Mouse (Mus musculus) urinary bladder, postnatal 10 days (tissue): ENCODE measurements around the gene Arpc1b.
A peak's percentile ranks its signal among the peaks of the same experiment; 100 is the strongest.
"Not testable (repeated sequence)": the region's sequence is repeated elsewhere in the genome, so short reads cannot be mapped to it uniquely, and the experiment has no call there.

Experiments used
- DNase-seq: peaks from one replicate; pipeline ENCODE4 v3.0.0; 2022; ENCODE audit warnings: low spot score

Arpc1b gene

DNA sequence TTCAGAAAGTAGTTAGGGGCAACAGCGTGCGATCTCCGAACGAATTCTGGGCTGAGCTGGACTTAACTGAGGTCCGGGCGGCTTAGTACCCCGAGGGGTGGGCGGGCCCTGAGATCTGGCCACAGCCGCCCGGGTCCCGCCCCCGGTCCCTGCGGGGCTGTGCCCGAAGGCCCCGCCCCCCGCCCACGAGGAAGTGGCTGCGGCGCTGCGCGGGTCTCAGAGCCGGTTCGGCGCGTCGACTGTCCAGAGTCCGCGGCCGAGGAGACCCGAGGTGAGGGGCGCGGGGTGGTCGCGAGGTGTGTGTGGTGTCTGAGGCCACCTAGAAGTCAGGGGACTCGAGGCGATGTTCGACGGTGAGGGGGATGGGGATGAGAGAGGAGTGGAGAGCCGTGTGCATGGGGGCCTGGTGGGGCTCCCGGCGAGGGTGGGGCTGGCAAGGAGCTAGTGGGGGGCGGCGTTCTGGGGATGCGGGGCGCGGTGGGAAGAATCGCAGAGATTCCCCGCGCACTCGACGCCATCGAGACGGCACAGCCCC lies at the start of gene Arpc1b:
Gene Arpc1b (plus strand): TSS at position 145 of the 535 bp plus-strand sequence.
- no peak for DNase-seq

- no peak for DNase-seq
These were observed 49.2 kb upstream of the Arpc1b start for GRCm38 (mm10) chr5:145064765-145065340.

GRCm38 (mm10) chr5:145068863-145069262 lies 45.2 kb upstream of the Arpc1b start:
- DNase-seq, result no peak

GRCm38 (mm10) chr5:145069707-145070106 lies 44.3 kb upstream of the Arpc1b start:
- DNase-seq, result no peak

DNA sequence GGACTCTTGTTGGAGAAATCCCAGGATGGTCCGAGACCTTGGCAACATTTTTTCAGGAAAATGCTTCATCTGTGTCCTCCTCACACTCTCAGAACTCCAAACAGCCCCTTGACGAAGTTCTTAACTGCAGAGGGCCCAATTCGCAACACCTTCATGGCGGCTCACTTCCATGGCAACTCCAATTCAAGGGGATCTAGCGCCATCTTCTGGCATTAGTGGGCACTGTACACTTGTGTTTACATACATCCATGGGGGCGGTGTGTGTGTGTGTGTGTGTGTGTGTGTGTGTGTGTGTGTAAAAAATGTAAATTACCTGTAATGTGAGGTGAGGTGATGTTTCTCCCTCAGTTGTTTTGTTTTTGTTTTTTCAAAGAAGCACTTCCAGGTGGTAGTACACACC lies 42.7 kb upstream of the Arpc1b start:
- DNase-seq, result no peak

GRCm38 (mm10) chr5:145075081-145075480 lies 38.9 kb upstream of the Arpc1b start:
- DNase-seq, result no peak

DNA sequence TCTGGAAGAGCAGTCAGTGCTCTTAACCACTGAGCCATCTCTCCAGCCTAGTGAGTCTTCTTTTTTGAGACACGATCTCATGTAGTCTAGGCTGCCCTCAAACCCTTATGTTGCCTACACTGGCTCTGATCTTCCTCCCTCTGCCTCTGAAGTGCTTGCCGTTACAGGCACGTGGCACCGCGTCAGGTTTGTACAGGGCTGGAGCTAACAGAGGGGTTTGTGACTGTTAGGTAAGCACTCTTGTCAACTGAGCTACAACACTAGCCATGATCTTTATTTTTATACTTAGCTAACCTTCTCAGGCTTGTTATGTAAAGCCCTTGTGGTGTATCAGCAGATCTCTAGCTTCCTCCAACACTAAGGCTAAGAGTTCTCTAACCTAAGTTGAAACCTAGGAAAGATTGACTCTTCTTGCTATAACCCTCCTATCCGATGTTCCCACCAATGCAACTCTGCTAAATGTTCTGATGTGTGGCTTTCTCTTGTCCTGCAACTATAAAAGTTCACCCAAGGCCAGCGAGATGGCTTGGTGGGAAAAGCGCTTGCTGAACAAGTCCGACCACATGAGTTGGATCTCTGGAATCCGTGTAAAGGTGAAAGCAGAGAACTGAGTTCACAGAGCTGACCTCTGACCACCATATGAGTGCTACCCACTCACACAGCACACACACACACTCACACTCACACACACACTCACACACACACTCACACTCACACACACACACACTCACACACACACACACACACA lies 32.0 kb upstream of the Arpc1b start:
- no peak for DNase-seq

DNA sequence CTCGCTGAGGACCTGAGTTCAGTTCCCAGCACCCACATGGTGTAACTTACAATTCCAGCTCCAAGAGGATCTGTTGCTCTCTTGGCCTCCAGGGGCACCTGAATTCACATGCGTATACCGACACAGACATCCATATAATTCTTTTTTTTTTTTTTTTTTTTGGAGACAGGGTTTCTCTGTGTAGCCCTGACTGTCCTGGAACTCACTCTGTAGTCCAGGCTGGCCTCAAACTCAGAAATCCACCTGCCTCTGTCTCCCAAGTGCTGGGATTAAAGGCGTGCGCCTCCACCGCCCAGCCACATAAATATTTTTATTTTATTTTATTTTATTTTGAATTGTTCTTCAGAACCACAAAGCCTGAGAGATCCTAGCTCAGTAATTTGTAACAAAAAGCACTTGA lies 30.8 kb upstream of the Arpc1b start:
- not testable (repeated sequence) for DNase-seq

- DNase-seq, result peak; percentile 83
These were observed 30.2 kb upstream of the Arpc1b start, which contains the start of the genes Arpc1a and Kpna7 for GRCm38 (mm10) chr5:145083632-145084451. TSS of gene Arpc1a (plus strand) at chr5:145083830. TSS of gene Kpna7 (minus strand) at chr5:145084030.

DNA sequence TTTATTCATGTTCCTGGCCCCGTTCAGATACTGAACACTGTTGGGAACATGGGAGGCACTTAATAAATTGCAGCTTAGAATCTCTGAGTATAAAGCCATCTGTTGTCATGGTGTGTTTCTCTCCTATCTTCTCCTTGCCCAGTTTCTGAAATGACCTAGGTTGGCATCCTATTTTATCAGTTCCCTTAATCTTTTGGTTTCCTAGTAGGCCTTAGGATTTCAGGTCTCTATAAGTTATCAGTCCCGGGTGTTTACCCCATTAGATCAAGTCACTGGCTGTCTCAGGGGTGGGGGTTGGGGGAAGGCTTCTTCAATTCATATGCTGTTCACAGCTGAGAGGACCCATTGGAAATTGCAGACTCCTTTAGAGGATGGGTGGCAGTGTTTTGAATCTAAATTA lies 29.2 kb upstream of the Arpc1b start:
- DNase-seq, result no peak

DNA sequence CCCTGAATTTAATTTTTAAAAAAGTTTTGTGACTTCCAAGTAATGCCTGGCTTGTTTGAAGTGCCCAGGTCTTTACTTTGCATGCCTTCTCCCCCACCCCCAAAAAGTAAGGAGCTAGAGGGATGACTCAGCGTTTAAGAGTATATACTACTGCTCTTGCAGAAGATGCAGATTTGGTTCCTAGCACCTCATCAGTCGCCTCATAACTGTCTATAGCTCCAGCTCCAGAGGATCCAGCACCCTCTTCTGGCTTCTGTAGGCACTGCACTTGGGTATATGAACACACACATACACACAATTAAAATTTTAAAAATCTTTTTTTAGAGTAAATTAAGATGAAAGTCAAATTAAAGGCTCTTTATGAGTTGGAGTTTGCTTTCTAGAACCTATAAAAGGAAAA lies 25.8 kb upstream of the Arpc1b start:
- DNase-seq, result no peak

DNA sequence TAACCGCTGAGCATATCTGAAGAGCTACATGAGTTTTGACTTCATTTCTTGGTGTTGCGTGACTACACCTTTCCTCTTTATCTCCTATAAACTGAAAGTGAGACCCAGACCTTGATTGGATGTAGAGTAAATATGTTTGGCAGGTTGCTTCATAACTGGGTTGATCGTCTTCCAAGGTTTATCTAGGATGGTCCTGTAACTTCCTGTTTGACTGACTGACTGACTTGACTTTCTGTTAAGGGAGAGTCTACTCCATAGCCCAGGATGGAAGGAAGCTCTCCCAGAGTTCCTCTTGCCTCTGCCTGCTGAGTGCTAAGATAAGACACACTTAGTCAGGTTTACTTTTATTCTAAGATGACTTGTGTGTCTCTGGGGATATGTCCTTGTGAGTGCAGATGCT lies 24.1 kb upstream of the Arpc1b start:
- DNase-seq, result no peak

DNA sequence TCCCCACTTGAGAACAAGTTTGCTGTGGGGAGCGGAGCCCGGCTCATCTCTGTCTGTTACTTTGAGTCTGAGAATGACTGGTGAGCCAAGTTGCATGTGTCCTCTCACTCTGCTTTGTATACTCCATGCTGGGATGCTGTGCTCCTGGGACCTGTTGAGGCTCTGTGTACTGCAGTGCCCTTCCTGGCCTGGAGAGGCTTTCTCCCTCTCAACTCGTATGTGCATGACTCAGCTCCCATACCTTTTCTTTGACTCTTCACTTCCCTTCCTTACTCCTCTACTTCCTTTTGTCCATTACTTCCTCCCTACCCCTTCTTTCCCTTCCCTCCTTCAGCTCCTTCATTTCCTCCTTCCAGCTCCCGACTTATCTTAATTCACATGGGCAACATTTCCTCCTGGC lies 17.8 kb upstream of the Arpc1b start:
- no peak for DNase-seq

DNA sequence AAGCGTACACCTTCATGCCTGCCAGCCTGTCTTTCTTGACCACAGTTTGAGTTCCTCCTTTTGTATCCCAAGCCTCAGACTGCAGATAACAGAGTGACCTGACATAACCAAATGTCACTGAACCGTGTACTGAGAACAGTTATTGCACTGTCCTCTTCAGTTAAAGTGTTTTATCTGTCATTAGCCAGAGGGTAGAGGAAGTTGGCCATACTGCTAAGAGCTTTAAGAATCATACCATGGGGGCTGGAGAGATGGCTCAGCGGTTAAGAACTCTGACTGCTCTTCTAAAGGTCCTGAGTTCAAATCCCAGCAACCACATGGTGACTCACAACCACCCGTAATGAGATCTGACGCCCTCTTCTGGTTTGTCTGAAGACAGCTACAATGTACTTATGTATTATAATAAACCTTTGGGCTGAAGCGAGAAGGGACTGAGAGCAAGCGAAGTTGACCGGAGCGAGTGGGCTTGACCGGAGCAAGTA lies 15.6 kb upstream of the Arpc1b start:
- no peak for DNase-seq

GRCm38 (mm10) chr5:145100960-145101359 lies 13.1 kb upstream of the Arpc1b start:
- no peak for DNase-seq

DNA sequence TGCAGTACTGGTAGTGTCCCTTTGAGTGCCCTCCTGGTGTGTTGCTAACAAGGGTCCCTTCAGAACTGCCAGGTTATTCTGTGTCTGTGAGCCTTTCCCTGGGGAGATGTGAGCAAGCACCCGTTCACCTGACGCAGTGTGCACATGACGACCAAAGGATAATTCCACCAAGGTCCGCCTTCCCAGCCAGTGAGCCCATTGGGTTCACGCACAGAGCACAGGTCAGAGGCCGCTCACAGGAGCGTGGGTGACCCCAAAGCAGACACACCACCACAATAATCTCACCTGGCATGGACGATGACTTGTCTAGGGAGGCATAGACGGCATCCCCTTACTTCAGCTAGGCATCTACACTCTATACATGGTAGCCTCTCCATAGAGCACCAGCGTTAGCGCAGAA lies 12.6 kb upstream of the Arpc1b start:
- not testable (repeated sequence) for DNase-seq

GRCm38 (mm10) chr5:145102706-145103105 lies 11.3 kb upstream of the Arpc1b start:
- no peak for DNase-seq

DNA sequence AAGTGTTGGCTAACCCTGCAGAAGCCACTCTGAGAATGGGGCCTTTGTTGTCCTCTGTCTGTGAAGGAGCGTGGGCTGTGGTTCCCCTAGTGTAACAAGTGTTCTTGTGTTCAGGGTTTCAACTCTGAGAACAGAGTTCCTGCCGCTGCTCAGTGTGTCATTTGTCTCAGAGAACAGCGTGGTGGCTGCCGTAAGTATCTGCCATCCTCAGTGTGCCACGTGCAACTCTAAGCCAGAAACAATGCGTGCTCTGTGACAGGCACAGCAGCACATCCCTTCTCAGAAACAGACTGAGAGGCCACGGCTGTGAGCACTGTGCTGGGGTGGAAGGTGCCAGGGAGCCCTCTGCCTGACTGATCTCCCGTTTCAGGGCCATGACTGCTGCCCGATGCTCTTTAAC lies 9.7 kb upstream of the Arpc1b start:
- DNase-seq, result no peak

GRCm38 (mm10) chr5:145105694-145106275 lies 8.2 kb upstream of the Arpc1b start:
- DNase-seq, result no peak

- no peak for DNase-seq
These were observed 3.6 kb upstream of the Arpc1b start for GRCm38 (mm10) chr5:145110401-145110800.

DNA sequence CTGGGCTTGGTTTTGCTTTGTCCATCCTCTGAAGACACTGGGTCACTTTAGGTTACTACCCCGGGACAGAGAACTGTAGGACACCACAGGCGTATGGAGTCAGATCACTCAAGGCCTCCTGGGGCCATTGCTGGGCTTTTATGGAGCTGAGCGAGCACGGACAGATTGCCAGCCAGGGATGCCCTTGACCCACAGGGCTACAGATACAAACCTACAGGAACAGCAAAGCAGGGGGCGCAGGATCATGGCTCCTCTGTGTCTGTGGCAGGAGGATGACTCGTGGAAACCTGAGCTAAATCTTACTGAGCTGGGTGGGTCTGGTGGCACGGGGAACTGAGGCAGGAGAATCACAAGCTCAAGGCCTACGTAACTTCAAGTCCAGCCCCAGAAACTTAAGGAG lies 1.4 kb upstream of the Arpc1b start:
- no peak for DNase-seq

DNA sequence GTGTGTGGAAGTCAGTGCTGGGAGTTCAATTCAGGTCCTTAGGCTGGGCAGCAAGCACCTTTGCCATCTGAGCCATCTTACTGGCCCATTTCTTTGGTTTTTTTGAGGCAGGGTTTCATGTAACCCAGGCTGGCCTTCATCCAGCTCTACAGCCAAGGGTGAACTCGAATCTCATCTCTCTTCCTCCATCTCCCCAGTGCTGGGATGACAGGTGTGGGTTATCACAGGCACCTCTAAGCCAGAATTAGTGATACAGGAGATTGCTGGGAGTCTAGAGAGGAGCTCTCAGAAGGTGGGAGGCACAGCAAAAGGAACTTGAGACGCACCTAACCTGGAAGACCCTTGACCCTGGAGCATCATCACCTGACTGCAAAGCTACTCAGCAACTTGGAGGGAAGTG lies 599 bp upstream of the Arpc1b start:
- DNase-seq, result no peak
